Mouse (Mus musculus) testis, adult 2 months (tissue): Measurements from ENCODE around the gene Comp. TPM values are rescaled to one million over a fixed set of nuclear protein-coding genes. Genes with fewer than 3 reads are reported as not detected.

Experiments used
- H3K27ac ChIP-seq: fragments of 200-500 bp; 2 replicates; pipeline ENCODE4 v1.5.1; 2012; ENCODE audit warnings: low read depth, low read length; ENCODE audit not compliant: control insufficient read depth, insufficient read depth
- H3K27me3 ChIP-seq: fragments of 200-500 bp; 2 replicates; pipeline ENCODE4 v1.6.1; 2012; ENCODE audit warnings: mild to moderate bottlenecking, low read length, moderate library complexity; ENCODE audit not compliant: control insufficient read depth, insufficient read depth
- H3K36me3 ChIP-seq: fragments of 200-500 bp; 2 replicates; pipeline ENCODE4 v1.6.1; 2012; ENCODE audit warnings: mild to moderate bottlenecking, low read length; ENCODE audit not compliant: control insufficient read depth, insufficient read depth
- H3K4me1 ChIP-seq: fragments of 200-500 bp; 2 replicates; pipeline ENCODE4 v1.6.1; 2012; ENCODE audit warnings: low read length; ENCODE audit not compliant: control insufficient read depth, insufficient read depth
- H3K4me3 ChIP-seq: fragments of 200-500 bp; 2 replicates; pipeline ENCODE4 v1.5.1; 2012; ENCODE audit warnings: low read depth, mild to moderate bottlenecking, low read length, moderate library complexity, mixed read lengths; ENCODE audit not compliant: control insufficient read depth
- CTCF ChIP-seq: fragments of 200-500 bp; IDR thresholded peaks from 2 replicates; pipeline ENCODE4 v1.5.1; 2012; ENCODE audit warnings: low read depth, mild to moderate bottlenecking, inconsistent platforms, low read length, moderate library complexity; ENCODE audit not compliant: control insufficient read depth, insufficient read depth, insufficient replicate concordance
- POLR2A ChIP-seq: fragments of 200-500 bp; IDR thresholded peaks from 2 replicates; pipeline ENCODE4 v1.6.1; 2012; ENCODE audit warnings: low read depth, mild to moderate bottlenecking, inconsistent platforms, low read length, moderate library complexity; ENCODE audit not compliant: control insufficient read depth
- polyA plus RNA-seq: library from polyadenylated mRNA; depleted of rRNA; stranded (reverse); fragments of >200 nt; gene quantifications from 2 replicates; pipeline ENCODE4 v1.2.3, GENCODE M21; 2012; rRNA removed

Comp gene
- polyA plus RNA-seq, 1 experiment: 409 TPM

DNA sequence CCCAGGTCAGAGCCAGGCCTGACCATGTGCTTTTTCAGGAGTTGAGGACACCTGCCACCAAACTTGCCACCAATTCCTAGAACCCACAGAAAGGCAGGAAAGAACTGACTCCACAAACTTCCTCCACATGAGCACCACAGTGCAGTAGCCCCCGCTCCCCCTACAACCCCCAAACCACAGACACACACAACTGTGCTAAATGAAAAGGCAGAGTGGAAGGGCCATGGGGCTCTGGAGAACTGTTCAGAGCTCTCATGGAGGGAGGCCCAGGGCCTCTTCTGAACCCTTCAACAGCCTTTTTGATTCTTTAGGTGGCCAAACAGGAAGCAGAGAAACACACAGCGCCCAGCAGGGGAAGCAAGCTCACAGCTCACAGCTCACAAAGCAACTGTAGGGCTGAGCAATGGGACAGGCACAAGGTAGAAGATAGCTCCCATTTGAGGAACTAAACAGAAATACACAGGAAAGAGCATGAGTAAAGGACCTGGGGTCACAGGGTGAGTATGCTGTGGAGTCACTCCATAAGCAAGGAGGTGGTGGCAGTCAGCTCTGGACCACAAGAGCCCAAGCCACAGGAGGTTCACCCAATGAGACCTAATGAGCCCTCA, 53.0 kb downstream of the Comp start:
- Histone ChIP-seq H3K4me1 (peaks cover 2% of the 10 kb centered on the region), H3K27ac (no peak overlapping the region)

DNA sequence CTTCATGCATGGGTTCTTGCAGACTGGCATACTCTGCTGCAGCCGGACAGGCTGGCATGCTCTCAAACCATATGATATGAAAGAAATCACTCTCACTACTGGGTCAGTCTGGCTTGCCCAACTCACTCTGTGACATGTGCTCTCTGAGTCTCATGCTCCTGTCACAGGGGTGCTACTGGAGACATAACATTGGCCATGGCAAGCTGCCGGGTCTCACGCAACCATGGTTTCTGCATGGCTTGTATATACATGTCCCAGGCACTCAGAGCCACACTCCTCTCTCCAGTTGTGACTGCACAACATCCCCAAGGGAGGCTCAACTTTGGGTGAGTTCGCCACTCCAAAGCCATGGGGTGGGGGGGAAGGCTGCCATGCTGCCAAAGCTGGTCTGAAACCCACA, 57.9 kb downstream of the Comp start:
- no peak overlapping the region for H3K4me3 ChIP-seq
- H3K27ac ChIP-seq: no peak overlapping the region
- H3K4me1 ChIP-seq: peaks cover 5% of the 10 kb centered on the region
- no peak for TF ChIP-seq POLR2A
- TF ChIP-seq CTCF: no peak
- no peaks in the 10 kb centered on the region for H3K36me3 ChIP-seq
- H3K27me3 ChIP-seq: no peaks in the 10 kb centered on the region

More for the DNA sequence above, 53.0 kb downstream of the Comp start:
- Histone ChIP-seq H3K36me3 (no peaks in the 10 kb centered on the region), H3K4me3 (no peak overlapping the region), H3K27me3 (no peaks in the 10 kb centered on the region)
- TF ChIP-seq CTCF: no peak
- no peak for TF ChIP-seq POLR2A

Other genes with a start within 250 kb of the Comp start
- gene Nr2c2ap, start 242.2 kb upstream of the Comp start, polyA plus RNA-seq: 3.8 and 4.8 TPM in 2 replicates
- 19.1 TPM in 2 replicates for gene Rfxank, start 234.4 kb upstream of the Comp start, polyA plus RNA-seq
- gene Borcs8, start 234.1 kb upstream of the Comp start, polyA plus RNA-seq: 104 and 117 TPM in 2 replicates
- 2.6 and 3.7 TPM in 2 replicates for gene Mef2b, start 233.8 kb upstream of the Comp start, polyA plus RNA-seq
- gene Tmem161a, start 201.2 kb upstream of the Comp start, polyA plus RNA-seq: 13.4 and 17.7 TPM in 2 replicates
- gene Slc25a42, start 161.3 kb upstream of the Comp start, polyA plus RNA-seq: 11.8 and 12.3 TPM in 2 replicates
- gene Sugp2, start 139.3 kb upstream of the Comp start, polyA plus RNA-seq: 206 and 208 TPM in 2 replicates
- 5.4 and 5.5 TPM in 2 replicates for gene Armc6, start 139.1 kb upstream of the Comp start, polyA plus RNA-seq
- gene Homer3, start 90.7 kb upstream of the Comp start, polyA plus RNA-seq: 7.3 and 9.8 TPM in 2 replicates
- gene Ddx49, start 71.1 kb upstream of the Comp start, polyA plus RNA-seq: 95.5 and 101 TPM in 2 replicates
- 102 and 115 TPM in 2 replicates for gene Cope, start 71.0 kb upstream of the Comp start, polyA plus RNA-seq
- gene Cers1, start 57.8 kb upstream of the Comp start, polyA plus RNA-seq: 0.43 and 0.48 TPM in 2 replicates
- 0.20 and 0.24 TPM in 2 replicates for gene Gdf1, start 43.7 kb upstream of the Comp start, polyA plus RNA-seq
- gene Upf1, start 20.3 kb upstream of the Comp start, polyA plus RNA-seq: 33.3 and 35.4 TPM in 2 replicates
- gene Crtc1, start 66.0 kb downstream of the Comp start, polyA plus RNA-seq: 11.3 and 12.3 TPM in 2 replicates
- gene Klhl26, start 103.4 kb downstream of the Comp start, polyA plus RNA-seq: 3.6 and 4.8 TPM in 2 replicates
- gene Tmem59l, start 113.8 kb downstream of the Comp start, polyA plus RNA-seq: 62.6 and 62.9 TPM in 2 replicates
- gene Crlf1, start 119.6 kb downstream of the Comp start, polyA plus RNA-seq: 126 and 137 TPM in 2 replicates
- 23.9 and 26.9 TPM in 2 replicates for gene Rex1bd, start 133.2 kb downstream of the Comp start, polyA plus RNA-seq
- gene Uba52, start 137.2 kb downstream of the Comp start, polyA plus RNA-seq: 768 and 853 TPM in 2 replicates
- 179 and 198 TPM in 2 replicates for gene Fkbp8, start 154.2 kb downstream of the Comp start, polyA plus RNA-seq
- gene Kxd1, start 154.4 kb downstream of the Comp start, polyA plus RNA-seq: 77.9 and 84.7 TPM in 2 replicates
- 42.5 and 43.8 TPM in 2 replicates for gene Ell, start 165.9 kb downstream of the Comp start, polyA plus RNA-seq
- gene Isyna1, start 220.8 kb downstream of the Comp start, polyA plus RNA-seq: 561 and 588 TPM in 2 replicates
- 35.6 and 38.9 TPM in 2 replicates for gene Ssbp4, start 235.3 kb downstream of the Comp start, polyA plus RNA-seq
- 1.4 TPM in 2 replicates for gene Lrrc25, start 242.6 kb downstream of the Comp start, polyA plus RNA-seq